Mouse (Mus musculus): Measurements from ENCODE around the gene Tmcc1. TPM values are rescaled to one million over a fixed set of nuclear protein-coding genes. Genes with fewer than 3 reads are reported as not detected.
"Not testable (repeated sequence)": the region's sequence is repeated elsewhere in the genome, so short reads cannot be mapped to it uniquely, and the experiment has no call there.

Gene Tmcc1
- 9.1 and 9.9 TPM in 2 replicates for polyA plus RNA-seq (2015; fragmentation: Nextera tagmentation; extraction: Ambion mirVana)

DNA sequence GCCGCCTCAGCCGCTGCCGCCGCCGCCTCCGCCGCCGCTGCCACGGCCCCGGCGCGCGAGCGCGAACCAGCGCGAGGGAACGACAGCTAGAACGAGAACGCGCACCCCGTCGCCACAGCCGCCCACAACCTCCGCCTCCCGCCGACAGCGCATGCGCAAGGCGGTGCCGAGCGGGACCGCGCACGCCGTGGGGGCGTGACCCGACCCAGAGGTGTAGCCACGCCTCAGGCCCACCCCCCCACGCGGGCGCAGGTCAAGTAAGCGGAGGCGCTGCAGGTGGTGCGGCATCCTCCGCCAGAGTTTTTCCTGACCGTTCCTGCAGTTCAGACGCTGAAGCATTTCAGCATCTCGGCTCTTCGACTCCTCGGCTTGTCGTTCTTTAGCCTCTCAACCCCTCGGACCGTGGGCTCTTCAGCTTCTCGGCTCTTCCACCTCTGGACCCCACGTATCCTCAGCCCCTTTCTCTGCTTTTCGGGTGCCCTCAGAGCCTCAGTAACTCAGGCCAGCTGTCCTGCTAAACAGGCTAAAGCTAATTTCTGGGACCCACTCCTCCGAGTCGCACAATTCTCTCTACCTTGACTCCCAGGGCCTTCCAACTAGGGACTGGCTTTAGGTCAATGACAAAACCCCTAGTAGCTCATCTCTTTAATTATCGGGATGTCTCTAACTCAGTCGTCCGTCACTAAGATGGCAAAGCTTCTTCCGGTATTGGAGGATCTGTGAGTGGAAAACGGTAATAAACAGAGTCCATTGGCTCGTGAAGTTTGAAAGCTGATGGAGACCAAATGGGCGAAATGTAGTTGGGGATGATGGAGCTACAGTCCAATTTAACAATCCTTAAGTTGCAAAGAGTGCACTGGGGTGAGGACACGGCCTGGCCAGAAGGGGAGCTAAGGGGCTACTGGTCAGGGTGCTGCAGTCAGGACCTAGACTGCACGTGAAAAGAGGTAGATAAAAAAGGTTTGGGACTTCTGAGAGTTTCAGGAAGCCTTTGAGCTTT lies at the start of gene Tmcc1:
TSS of gene Tmcc1 (minus strand) at position 93 of the 1,000 bp plus-strand sequence.
- 0 out of 2 replicates have a peak, but pooled peaks cover 3% of the 10 kb centered on the region for H3K4me1 ChIP-seq (ENCODE audit: insufficient read depth, low read depth, low read length)
- peak; percentile 96 for ATAC-seq
- peak; percentile 97 for DNase-seq (ENCODE audit: low spot score)
- TF ChIP-seq CTCF (IDR thresholded peaks at IDR 0.05) (peak; percentile 45), EP300 (IDR thresholded peaks at IDR 0.05) (no peak)
- peak within 1 kb of the TSS; percentile 84 for H3K4me2 ChIP-seq (replicated peaks; ENCODE audit: low read depth, low read length)
- H3K9ac ChIP-seq (replicated peaks; ENCODE audit: low read depth): peak within 1 kb of the TSS; percentile 84
- 2% methylated on average over 47 of the region's 68 CpGs for WGBS
- peak within 1 kb of the TSS; percentile 87 for H3K27ac ChIP-seq (ENCODE audit: low read length)
- H3K9me3 ChIP-seq (ENCODE audit: low read length): no peaks in the 10 kb centered on the region
- no peaks in the 10 kb centered on the region for H3K36me3 ChIP-seq (ENCODE audit: insufficient read depth, low read length)
- H3K27me3 ChIP-seq (replicated peaks; ENCODE audit: insufficient read depth, low read length): no peaks in the 10 kb centered on the region
- peak within 1 kb of the TSS; percentile 88 for H3K4me3 ChIP-seq (ENCODE audit: low read depth, low read length)

GRCm38 (mm10) chr6:116240371-116240770 lies 47.1 kb upstream of the Tmcc1 start:
- Histone ChIP-seq H3K9ac (replicated peaks; ENCODE audit: low read depth) (no peak overlapping the region), H3K4me1 (ENCODE audit: insufficient read depth, low read depth, low read length) (no peaks in the 10 kb centered on the region), H3K36me3 (ENCODE audit: insufficient read depth, low read length) (peaks cover 23% of the 10 kb centered on the region), H3K27me3 (replicated peaks; ENCODE audit: insufficient read depth, low read length) (no peaks in the 10 kb centered on the region), H3K27ac (ENCODE audit: low read length) (no peak overlapping the region), H3K4me3 (ENCODE audit: low read depth, low read length) (no peak overlapping the region), H3K9me3 (ENCODE audit: low read length) (no peaks in the 10 kb centered on the region), H3K4me2 (replicated peaks; ENCODE audit: low read depth, low read length) (no peak overlapping the region)
- WGBS: 73% methylated on average over 2 of the region's 2 CpGs
- ATAC-seq (no peak), DNase-seq (ENCODE audit: low spot score) (no peak)
- TF ChIP-seq CTCF (IDR thresholded peaks at IDR 0.05) (no peak), EP300 (IDR thresholded peaks at IDR 0.05) (no peak)

GRCm38 (mm10) chr6:116238083-116238482 lies 44.8 kb upstream of the Tmcc1 start:
- no peak for ATAC-seq
- TF ChIP-seq EP300 (IDR thresholded peaks at IDR 0.05) (no peak), CTCF (IDR thresholded peaks at IDR 0.05) (no peak)
- 87% methylated on average over 5 of the region's 5 CpGs for WGBS

GRCm38 (mm10) chr6:116235336-116235735 lies 42.0 kb upstream of the Tmcc1 start:
- DNase-seq (ENCODE audit: low spot score): no peak
- Histone ChIP-seq H3K27me3 (replicated peaks; ENCODE audit: insufficient read depth, low read length) (no peaks in the 10 kb centered on the region), H3K9me3 (ENCODE audit: low read length) (no peaks in the 10 kb centered on the region), H3K4me3 (ENCODE audit: low read depth, low read length) (no peak overlapping the region), H3K36me3 (ENCODE audit: insufficient read depth, low read length) (peaks cover 38% of the 10 kb centered on the region), H3K9ac (replicated peaks; ENCODE audit: low read depth) (no peak overlapping the region), H3K4me2 (replicated peaks; ENCODE audit: low read depth, low read length) (no peak overlapping the region), H3K27ac (ENCODE audit: low read length) (no peak overlapping the region), H3K4me1 (ENCODE audit: insufficient read depth, low read depth, low read length) (no peaks in the 10 kb centered on the region)
- no peak for ATAC-seq
- 92% methylated on average over 5 of the region's 5 CpGs for WGBS
- no peak for TF ChIP-seq CTCF (IDR thresholded peaks at IDR 0.05)
- TF ChIP-seq EP300 (IDR thresholded peaks at IDR 0.05): no peak

More at GRCm38 (mm10) chr6:116238083-116238482, 44.8 kb upstream of the Tmcc1 start:
- Histone ChIP-seq H3K4me1 (ENCODE audit: insufficient read depth, low read depth, low read length) (no peaks in the 10 kb centered on the region), H3K9ac (replicated peaks; ENCODE audit: low read depth) (no peak overlapping the region), H3K9me3 (ENCODE audit: low read length) (no peaks in the 10 kb centered on the region), H3K4me3 (ENCODE audit: low read depth, low read length) (no peak overlapping the region), H3K36me3 (ENCODE audit: insufficient read depth, low read length) (peaks cover 30% of the 10 kb centered on the region), H3K4me2 (replicated peaks; ENCODE audit: low read depth, low read length) (no peak overlapping the region), H3K27me3 (replicated peaks; ENCODE audit: insufficient read depth, low read length) (no peaks in the 10 kb centered on the region), H3K27ac (ENCODE audit: low read length) (no peak overlapping the region)
- no peak for DNase-seq (ENCODE audit: low spot score)

DNA sequence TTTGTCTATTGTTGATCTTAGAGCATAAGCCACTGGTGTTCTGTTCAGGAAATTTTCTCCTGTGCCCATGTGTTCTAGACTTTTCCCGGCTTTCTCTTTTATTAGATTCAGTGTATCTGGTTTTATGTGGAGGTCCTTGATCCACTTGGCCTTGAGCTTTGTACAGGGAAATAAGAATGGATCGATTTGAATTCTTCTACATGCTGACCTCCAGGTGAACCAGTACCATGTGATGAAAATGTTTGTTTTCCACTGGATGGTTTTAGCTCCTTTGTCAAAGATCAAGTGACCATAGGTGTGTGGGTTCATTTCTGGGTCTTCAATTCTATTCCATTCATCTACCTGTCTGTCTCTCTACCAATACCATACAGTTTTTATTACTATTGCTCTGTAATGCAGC lies 41.5 kb upstream of the Tmcc1 start:
- not testable (repeated sequence) for H3K4me1 ChIP-seq (ENCODE audit: insufficient read depth, low read depth, low read length); H3K9ac ChIP-seq (replicated peaks; ENCODE audit: low read depth); H3K4me2 ChIP-seq (replicated peaks; ENCODE audit: low read depth, low read length); H3K4me3 ChIP-seq (ENCODE audit: low read depth, low read length); ATAC-seq; DNase-seq (ENCODE audit: low spot score); H3K27ac ChIP-seq (ENCODE audit: low read length); H3K9me3 ChIP-seq (ENCODE audit: low read length); H3K27me3 ChIP-seq (replicated peaks; ENCODE audit: insufficient read depth, low read length)
- WGBS: 96% methylated on average over 2 of the region's 2 CpGs
- H3K36me3 ChIP-seq (ENCODE audit: insufficient read depth, low read length): peaks cover 36% of the 10 kb centered on the region

- Histone ChIP-seq H3K27me3 (replicated peaks; ENCODE audit: insufficient read depth, low read length) (no peaks in the 10 kb centered on the region), H3K9ac (replicated peaks; ENCODE audit: low read depth) (no peak overlapping the region), H3K4me2 (replicated peaks; ENCODE audit: low read depth, low read length) (no peak overlapping the region), H3K4me3 (ENCODE audit: low read depth, low read length) (no peak overlapping the region), H3K36me3 (ENCODE audit: insufficient read depth, low read length) (peaks cover 35% of the 10 kb centered on the region), H3K27ac (ENCODE audit: low read length) (no peak overlapping the region), H3K9me3 (ENCODE audit: low read length) (no peaks in the 10 kb centered on the region), H3K4me1 (ENCODE audit: insufficient read depth, low read depth, low read length) (no peaks in the 10 kb centered on the region)
- WGBS: 59% methylated on average over 12 of the region's 12 CpGs
- TF ChIP-seq CTCF (IDR thresholded peaks at IDR 0.05) (peak; percentile 91), EP300 (IDR thresholded peaks at IDR 0.05) (no peak)
- DNase-seq (ENCODE audit: low spot score) (peak; percentile 79), ATAC-seq (peak; percentile 64)
Observed at GRCm38 (mm10) chr6:116228785-116229525, 35.7 kb upstream of the Tmcc1 start.

Data from lung, postnatal 0 days (tissue).